In the genomic region with DNA sequence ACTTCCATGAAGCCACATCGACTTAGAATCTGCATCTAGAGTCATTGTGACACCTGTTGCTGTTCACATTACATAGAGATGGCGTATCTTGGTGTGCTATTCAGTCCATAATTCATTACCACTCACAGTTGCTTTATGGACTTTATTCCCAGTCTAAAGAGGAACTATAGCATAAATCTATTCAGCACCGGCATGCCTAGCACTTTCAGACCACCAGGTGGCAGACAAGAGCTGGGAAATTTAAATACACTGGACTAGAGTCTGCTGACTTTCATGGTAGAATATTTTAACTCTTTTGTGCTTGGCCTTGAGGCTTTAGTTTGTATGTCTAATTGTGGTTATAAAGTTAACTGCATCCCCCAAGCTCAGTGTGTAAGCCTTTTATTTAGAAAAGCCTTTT, we compare ENCODE assay signal across 8 mouse cellular contexts.
DNase-seq lines count a peak whose midpoint lies in the region; ATAC-seq and TF ChIP-seq lines count a peak whose summit lies in the region.

No protein-coding gene starts in this region.

- H3K27ac ChIP-seq in heart, adult 2 months: no peak overlapping the region
- H3K27ac ChIP-seq in heart, embryonic 12.5 days (ENCODE audit: poor library complexity, severe bottlenecking): no peak overlapping the region
- H3K27ac ChIP-seq in small intestine, adult 2 months (ENCODE audit: insufficient read depth, low read depth, low read length): no peak overlapping the region

- peak; percentile 30 to 67 for DNase-seq in heart, adult 2 months
- peak; percentile 44 for DNase-seq in MEL-GATA-1-ER (ENCODE audit: extremely low read depth, low read depth)
- DNase-seq in cerebellum, postnatal 14 days: peak; percentile 81 to 84
- peak; percentile 35 for DNase-seq in gastrocnemius, postnatal 14 days
- peak; percentile 75 to 76 for DNase-seq in layer of hippocampus, postnatal 10 days (ENCODE audit: low spot score in 2 of 2)

- no peak for TF ChIP-seq POLR2A in heart, adult 2 months (IDR thresholded peaks at IDR 0.05; ENCODE audit: insufficient read depth, low read depth, low read length)
- TF ChIP-seq POLR2A in small intestine, adult 2 months (IDR thresholded peaks at IDR 0.05; ENCODE audit: low read depth, low read length): no peak

- H3K27me3 ChIP-seq in heart, adult 2 months (ENCODE audit: control insufficient read depth, insufficient read depth, low read length): no peaks in the 10 kb centered on the region
- no peaks in the 10 kb centered on the region for H3K27me3 ChIP-seq in heart, embryonic 12.5 days (replicated peaks)
- H3K27me3 ChIP-seq in small intestine, adult 2 months (ENCODE audit: control insufficient read depth, insufficient read depth, low read length): no peaks in the 10 kb centered on the region

- H3K79me2 ChIP-seq in heart, adult 2 months (replicated peaks; ENCODE audit: control insufficient read depth, insufficient read depth, low read length): no peaks in the 10 kb centered on the region; the same call in 1 of the 2 replicates

- no peaks in the 10 kb centered on the region for H3K9me3 ChIP-seq in heart, embryonic 12.5 days (replicated peaks)

- no peak for ATAC-seq in heart, embryonic 12.5 days (ENCODE audit: insufficient number of reproducible peaks, low FRiP score)
- 0 out of 2 replicates have a peak, but pooled peaks have one; percentile 52 for ATAC-seq in megakaryocyte-erythroid progenitor cell, adult 5-6 weeks (replicated peaks; ENCODE audit: low FRiP score, low TSS enrichment, poor library complexity, severe bottlenecking)

- no peak overlapping the region for H3K4me3 ChIP-seq in heart, adult 2 months
- H3K4me3 ChIP-seq in heart, embryonic 12.5 days: no peak overlapping the region
- no peak overlapping the region for H3K4me3 ChIP-seq in small intestine, adult 2 months (ENCODE audit: low read depth, low read length)

- intact Hi-C loops in heart, adult 2 months (cut with DNase I): loop anchor here (1.0 to 5.0 kb wide), 3 partner anchors 62 to 216 kb away; no protein-coding TSS in a partner anchor
- intact Hi-C loops in gastrocnemius, postnatal 14 days (cut with DNase I; ENCODE audit: low total_unique reads): loop anchor here (5.0 kb wide), 1 partner anchor 171 kb away; no protein-coding TSS in a partner anchor

- no peak overlapping the region for H3K4me2 ChIP-seq in heart, embryonic 12.5 days

- H3K9ac ChIP-seq in heart, adult 2 months (ENCODE audit: low read depth, low read length): no peak overlapping the region
- no peak overlapping the region for H3K9ac ChIP-seq in heart, embryonic 12.5 days

- TF ChIP-seq CTCF in heart, adult 2 months (IDR thresholded peaks at IDR 0.05): peak; percentile 98
- TF ChIP-seq CTCF in small intestine, adult 2 months (IDR thresholded peaks at IDR 0.05; ENCODE audit: extremely low read depth, insufficient read length, insufficient replicate concordance, low read depth, low read length): peak; percentile 28; the same call in 1 of the 2 replicates

- H3K4me1 ChIP-seq in heart, adult 2 months (ENCODE audit: control insufficient read depth, insufficient read depth, low read length): no peaks in the 10 kb centered on the region
- no peaks in the 10 kb centered on the region for H3K4me1 ChIP-seq in heart, embryonic 12.5 days (replicated peaks)
- H3K4me1 ChIP-seq in small intestine, adult 2 months (ENCODE audit: control insufficient read depth, insufficient read depth, insufficient read length, low read length): no peaks in the 10 kb centered on the region

- no peaks in the 10 kb centered on the region for H3K36me3 ChIP-seq in heart, adult 2 months (ENCODE audit: control insufficient read depth, insufficient read depth, low read length)
- H3K36me3 ChIP-seq in heart, embryonic 12.5 days: peaks cover 3% of the 10 kb centered on the region; the same call in 1 of the 2 replicates
- 0 out of 2 replicates have a peak, but pooled peaks cover 1% of the 10 kb centered on the region for H3K36me3 ChIP-seq in small intestine, adult 2 months (ENCODE audit: control insufficient read depth, insufficient read depth, low read length)

- no peak for TF ChIP-seq EP300 in heart, adult 2 months (IDR thresholded peaks at IDR 0.05; ENCODE audit: insufficient read depth, low read depth, low read length)

- WGBS in heart, adult 2 months: 35% methylated on average over 3 of the region's 3 CpGs
- 30% methylated on average over 3 of the region's 3 CpGs for WGBS in heart, embryonic 12.5 days
- WGBS in small intestine, adult 2 months: 18% methylated on average over 3 of the region's 3 CpGs
